Mouse (Mus musculus) testis, adult 2 months (tissue): ENCODE measurements at regions not wholly inside any gene's neighbourhood (a gene's known extent, or its start where the extent isn't known, plus 50 kb on each side); places are given as distances from the start of the nearest gene placed in this dataset.

ENCODE experiments used
- H3K27ac ChIP-seq: fragments of 200-500 bp; 2 replicates; pipeline ENCODE4 v1.5.1; 2012; ENCODE audit warnings: low read depth, low read length; ENCODE audit not compliant: control insufficient read depth, insufficient read depth
- H3K27me3 ChIP-seq: fragments of 200-500 bp; 2 replicates; pipeline ENCODE4 v1.6.1; 2012; ENCODE audit warnings: mild to moderate bottlenecking, low read length, moderate library complexity; ENCODE audit not compliant: control insufficient read depth, insufficient read depth
- H3K36me3 ChIP-seq: fragments of 200-500 bp; 2 replicates; pipeline ENCODE4 v1.6.1; 2012; ENCODE audit warnings: mild to moderate bottlenecking, low read length; ENCODE audit not compliant: control insufficient read depth, insufficient read depth
- H3K4me1 ChIP-seq: fragments of 200-500 bp; 2 replicates; pipeline ENCODE4 v1.6.1; 2012; ENCODE audit warnings: low read length; ENCODE audit not compliant: control insufficient read depth, insufficient read depth
- H3K4me3 ChIP-seq: fragments of 200-500 bp; 2 replicates; pipeline ENCODE4 v1.5.1; 2012; ENCODE audit warnings: low read depth, mild to moderate bottlenecking, low read length, moderate library complexity, mixed read lengths; ENCODE audit not compliant: control insufficient read depth
- CTCF ChIP-seq: fragments of 200-500 bp; IDR thresholded peaks from 2 replicates; pipeline ENCODE4 v1.5.1; 2012; ENCODE audit warnings: low read depth, mild to moderate bottlenecking, inconsistent platforms, low read length, moderate library complexity; ENCODE audit not compliant: control insufficient read depth, insufficient read depth, insufficient replicate concordance
- POLR2A ChIP-seq: fragments of 200-500 bp; IDR thresholded peaks from 2 replicates; pipeline ENCODE4 v1.6.1; 2012; ENCODE audit warnings: low read depth, mild to moderate bottlenecking, inconsistent platforms, low read length, moderate library complexity; ENCODE audit not compliant: control insufficient read depth

DNA sequence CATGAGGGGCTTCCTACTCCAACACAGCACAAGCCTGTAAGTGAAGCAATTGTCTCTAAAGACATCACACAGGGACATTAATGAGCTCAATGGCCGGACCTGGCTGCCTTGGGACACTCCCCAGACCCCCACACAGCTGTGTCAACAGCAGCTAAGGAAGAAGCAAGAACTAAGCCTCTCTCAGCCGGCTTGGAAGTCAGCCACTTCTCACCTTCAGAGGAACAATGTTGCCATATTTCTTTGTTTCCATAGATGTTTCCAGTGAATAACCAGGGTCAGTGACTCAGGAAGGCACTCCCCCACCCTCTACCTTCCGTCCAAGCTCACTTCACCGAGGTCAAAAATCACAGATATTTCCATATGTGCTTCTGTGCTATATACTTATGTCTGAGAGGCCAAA lies 157.0 kb downstream of the Tomm20 start:
- no peaks in the 10 kb centered on the region for H3K36me3 ChIP-seq
- TF ChIP-seq POLR2A (no peak), CTCF (no peak)
- no peak overlapping the region for H3K27ac ChIP-seq
- no peaks in the 10 kb centered on the region for H3K27me3 ChIP-seq
- no peak overlapping the region for H3K4me3 ChIP-seq
- no peaks in the 10 kb centered on the region; the same call in 1 of the 2 replicates for H3K4me1 ChIP-seq

DNA sequence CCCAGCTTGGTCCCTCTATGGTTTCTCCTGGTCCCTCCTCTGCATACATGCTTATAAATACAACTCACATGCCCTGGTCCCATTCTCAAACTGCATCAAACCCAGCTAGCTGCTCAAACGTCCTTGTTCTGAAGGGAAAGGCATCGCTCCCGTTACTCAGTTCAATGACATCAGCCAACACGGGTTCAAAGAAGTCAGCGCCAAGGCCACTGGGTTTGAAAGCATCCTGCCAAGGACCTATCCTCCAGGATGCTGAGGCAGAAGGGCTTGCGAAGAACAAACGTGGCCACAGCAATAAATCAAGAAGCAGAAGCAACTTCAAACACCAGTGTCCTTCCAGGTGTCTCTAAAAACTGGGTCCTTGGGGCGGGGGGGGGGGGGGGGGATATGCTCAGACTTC lies 158.2 kb downstream of the Tomm20 start:
- TF ChIP-seq POLR2A (no peak), CTCF (no peak)
- Histone ChIP-seq H3K27ac (no peak overlapping the region), H3K27me3 (no peaks in the 10 kb centered on the region), H3K4me3 (no peak overlapping the region), H3K36me3 (no peaks in the 10 kb centered on the region), H3K4me1 (no peaks in the 10 kb centered on the region; the same call in 1 of the 2 replicates)

DNA sequence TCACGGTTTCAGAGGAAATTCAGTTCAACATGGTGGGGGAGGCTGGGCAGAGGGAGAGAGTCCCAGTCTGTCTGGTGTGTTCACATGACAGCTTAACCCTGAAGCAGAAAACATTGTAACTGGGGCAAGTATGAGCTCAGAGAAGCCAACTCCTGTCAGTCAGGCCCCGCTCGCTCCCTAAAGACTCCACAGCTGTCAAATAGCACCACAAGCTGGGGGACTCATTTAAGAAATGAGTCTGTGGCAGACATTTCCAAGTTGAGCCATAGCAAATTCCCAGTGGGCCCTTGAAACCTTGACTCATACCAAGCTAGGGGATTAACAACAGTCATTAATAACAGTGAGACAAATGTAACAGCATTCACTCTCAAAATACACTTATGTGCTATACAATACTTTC lies 160.4 kb downstream of the Tomm20 start:
- Histone ChIP-seq H3K27me3 (no peaks in the 10 kb centered on the region), H3K4me3 (no peak overlapping the region), H3K36me3 (no peaks in the 10 kb centered on the region), H3K27ac (no peak overlapping the region), H3K4me1 (no peaks in the 10 kb centered on the region; the same call in 1 of the 2 replicates)
- TF ChIP-seq POLR2A (no peak), CTCF (no peak)

DNA sequence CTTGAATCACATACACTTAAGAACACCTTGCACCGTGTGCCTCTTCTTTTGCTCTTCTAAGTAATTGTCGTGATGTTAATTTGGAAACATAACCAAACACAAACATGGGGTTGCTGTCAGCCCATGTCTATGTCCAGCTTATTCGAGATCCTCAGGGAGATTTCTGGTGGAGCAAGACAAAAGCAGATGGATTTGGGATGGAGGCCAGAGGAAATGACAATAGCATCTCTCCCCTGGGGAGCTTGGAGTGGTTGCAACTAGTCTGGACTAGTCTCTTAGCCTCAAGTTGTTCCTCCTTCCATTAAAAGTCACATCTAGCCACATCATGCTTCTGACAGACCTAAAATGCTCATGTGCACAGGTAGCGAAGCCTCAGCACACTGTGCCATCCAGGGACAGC lies 161.0 kb downstream of the Tomm20 start:
- no peaks in the 10 kb centered on the region for H3K27me3 ChIP-seq
- no peak overlapping the region for H3K27ac ChIP-seq
- no peaks in the 10 kb centered on the region for H3K36me3 ChIP-seq
- TF ChIP-seq CTCF = no peak
- no peak for TF ChIP-seq POLR2A
- no peak overlapping the region for H3K4me3 ChIP-seq
- H3K4me1 ChIP-seq = no peaks in the 10 kb centered on the region; the same call in 1 of the 2 replicates

DNA sequence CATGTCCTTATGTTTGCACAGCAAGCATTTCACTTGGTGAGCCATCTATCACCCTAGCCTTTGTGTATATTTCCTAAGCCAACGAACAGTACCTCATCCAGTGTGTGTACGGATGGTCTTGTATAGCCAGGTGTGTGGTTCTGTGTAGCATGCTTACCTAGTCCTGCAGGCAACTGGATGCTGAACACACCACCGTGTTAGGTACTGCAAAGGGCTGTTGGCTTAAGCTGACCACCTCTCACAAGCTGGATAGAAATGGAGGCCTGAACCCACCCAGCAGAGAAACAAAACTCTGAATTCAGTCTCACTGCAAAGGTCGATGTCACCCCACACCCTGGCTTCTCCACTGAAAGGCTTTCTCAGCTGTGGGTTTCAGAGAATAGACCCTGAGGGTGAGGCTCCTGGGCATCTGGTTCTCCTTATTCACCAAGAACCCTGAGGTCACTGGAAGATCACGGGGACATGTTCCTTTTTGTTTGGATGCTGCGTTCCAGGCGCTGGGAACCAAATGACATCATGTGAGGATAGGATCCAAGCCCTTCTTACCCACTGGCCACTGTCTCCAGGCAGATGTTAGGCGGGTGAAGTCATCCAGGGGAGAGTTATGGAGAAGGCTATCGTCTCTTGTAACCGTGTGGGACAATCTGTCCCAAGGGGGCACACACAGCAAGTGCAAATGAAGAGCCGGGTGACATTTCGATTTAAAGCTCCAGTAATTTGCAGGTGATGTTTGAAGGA lies 161.8 kb downstream of the Tomm20 start:
- Histone ChIP-seq H3K27ac (no peak overlapping the region), H3K4me3 (no peak overlapping the region), H3K27me3 (no peaks in the 10 kb centered on the region), H3K4me1 (no peaks in the 10 kb centered on the region), H3K36me3 (no peaks in the 10 kb centered on the region)
- TF ChIP-seq CTCF = no peak
- TF ChIP-seq POLR2A = no peak

DNA sequence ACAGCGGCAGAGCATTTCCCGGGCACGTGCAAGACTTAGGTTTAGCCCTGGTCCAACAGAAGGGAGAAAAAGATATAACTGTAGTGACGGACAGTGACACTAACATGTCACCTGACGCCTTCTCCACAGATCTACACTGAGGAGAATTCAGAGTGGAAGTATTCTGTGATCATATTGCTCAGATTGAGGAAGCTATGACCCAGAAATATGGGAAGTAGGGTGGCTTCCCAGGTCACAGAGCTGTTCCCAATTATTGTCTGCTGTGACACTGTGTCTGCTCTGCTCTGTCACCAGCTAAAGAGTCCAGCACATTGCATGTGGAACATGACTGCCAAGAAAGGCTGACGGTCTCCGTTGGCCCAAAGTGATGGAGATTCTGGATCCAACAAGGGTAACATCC lies 167.0 kb downstream of the Tomm20 start:
- Histone ChIP-seq H3K27me3 (no peaks in the 10 kb centered on the region), H3K27ac (no peak overlapping the region), H3K4me1 (no peaks in the 10 kb centered on the region), H3K36me3 (no peaks in the 10 kb centered on the region), H3K4me3 (no peak overlapping the region)
- TF ChIP-seq CTCF (no peak), POLR2A (no peak)

DNA sequence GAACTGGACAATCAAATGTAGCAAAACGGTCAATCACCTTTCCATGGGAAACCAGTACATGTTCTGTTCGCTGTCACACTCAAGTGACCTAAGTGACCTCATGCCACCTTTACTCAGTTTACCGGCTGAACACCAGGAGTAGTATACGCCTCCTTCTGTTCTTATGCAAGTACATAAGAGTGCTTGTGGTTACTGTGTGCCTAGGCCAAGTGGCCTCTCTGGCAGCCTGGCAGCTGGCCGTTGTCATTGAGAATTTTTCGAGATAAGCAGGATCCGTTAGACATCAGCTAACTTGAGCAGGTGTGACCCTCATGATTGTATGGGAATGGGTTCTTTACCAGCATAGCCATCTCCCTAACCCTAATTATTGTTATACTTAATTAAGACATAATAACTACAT lies 167.5 kb downstream of the Tomm20 start:
- Histone ChIP-seq H3K27me3 (no peaks in the 10 kb centered on the region), H3K4me1 (no peaks in the 10 kb centered on the region), H3K27ac (no peak overlapping the region), H3K4me3 (no peak overlapping the region), H3K36me3 (no peaks in the 10 kb centered on the region)
- no peak for TF ChIP-seq CTCF
- TF ChIP-seq POLR2A = no peak
